ENCODE assay signal across 8 mouse cellular contexts in genomic region chr19:38086948-38087551, GRCm38 (mm10). TPM values are rescaled to one million over a fixed set of nuclear protein-coding genes. Genes with fewer than 3 reads are reported as not detected.
A peak's percentile ranks its signal among the peaks of the same experiment; 100 is the strongest.
DNase-seq lines count a peak whose midpoint lies in the region; ATAC-seq and TF ChIP-seq lines count a peak whose summit lies in the region.

No protein-coding gene starts in this region.

- TF ChIP-seq CTCF in left cerebral cortex, adult 2 months (IDR thresholded peaks at IDR 0.05) = peak; percentile 53
- peak; percentile 73 for TF ChIP-seq CTCF in lung, postnatal 0 days (IDR thresholded peaks at IDR 0.05)

- H3K4me2 ChIP-seq in lung, postnatal 0 days (replicated peaks; ENCODE audit: low read depth, low read length) = no peak overlapping the region

- H3K9me3 ChIP-seq in lung, postnatal 0 days (ENCODE audit: low read length) = no peaks in the 10 kb centered on the region

- TF ChIP-seq EP300 in lung, postnatal 0 days (IDR thresholded peaks at IDR 0.05) = no peak

- intact Hi-C loops in left cerebral cortex, adult 2 months (cut with DNase I) = no loop called here

- no peak overlapping the region for H3K27ac ChIP-seq in left cerebral cortex, adult 2 months
- H3K27ac ChIP-seq in lung, postnatal 0 days (ENCODE audit: low read length) = no peak overlapping the region

- H3K4me1 ChIP-seq in lung, postnatal 0 days (ENCODE audit: insufficient read depth, low read depth, low read length) = no peaks in the 10 kb centered on the region

- no peaks in the 10 kb centered on the region for H3K36me3 ChIP-seq in lung, postnatal 0 days (ENCODE audit: insufficient read depth, low read length)

- H3K27me3 ChIP-seq in lung, postnatal 0 days (replicated peaks; ENCODE audit: insufficient read depth, low read length) = no peaks in the 10 kb centered on the region

- H3K9ac ChIP-seq in lung, postnatal 0 days (replicated peaks; ENCODE audit: low read depth) = no peak overlapping the region

- peak; percentile 10 to 14 for DNase-seq in left cerebral cortex, adult 2 months (ENCODE audit: extremely low spot score in 1 of 2, low spot score in 2 of 2)
- DNase-seq in left cerebral cortex, adult 11 months (ENCODE audit: low spot score) = no peak
- peak; percentile 3 to 5 for DNase-seq in heart, adult 9 months (ENCODE audit: low spot score in 2 of 2)
- peak; percentile 31 to 50 for DNase-seq in kidney, postnatal 25 days
- peak; percentile 77 for DNase-seq in lung, postnatal 0 days (ENCODE audit: low spot score)
- DNase-seq in skeletal muscle tissue, adult 2 months (ENCODE audit: low read depth, low spot score) = peak; percentile 35
- no peak for DNase-seq in cerebellum, adult 9-11 months

- no peak overlapping the region for H3K4me3 ChIP-seq in left cerebral cortex, adult 2 months
- H3K4me3 ChIP-seq in lung, postnatal 0 days (ENCODE audit: low read depth, low read length) = no peak overlapping the region

- peak; percentile 71; the same call in 1 of the 2 replicates for ATAC-seq in common myeloid progenitor, adult 5-6 weeks (replicated peaks; ENCODE audit: low read depth, poor library complexity, severe bottlenecking)
- peak; percentile 77 for ATAC-seq in lung, postnatal 0 days

- WGBS in lung, postnatal 0 days = 45% methylated on average over 11 of the region's 11 CpGs

RNA-seq across cellular contexts. Expression of gene Ffar4, which starts 9.8 kb away (rescaled TPM):
- total RNA-seq in left cerebral cortex, adult 2 months (2021) = under 1 TPM in 1 of 2 experiments, not detected in 1; 0.25 TPM
- total RNA-seq in common myeloid progenitor, adult 5-6 weeks (2017) = 0.23 and 1.2 TPM in 2 replicates
- 7.2 and 8.9 TPM in 2 replicates for polyA plus RNA-seq in lung, postnatal 0 days (2015; fragmentation: Nextera tagmentation; extraction: Ambion mirVana)

RNA-seq across cellular contexts. Expression of gene Cep55, which starts 32.2 kb away (rescaled TPM):
- under 1 TPM; 0.35 to 0.38 TPM for total RNA-seq in left cerebral cortex, adult 2 months (2021)
- total RNA-seq in common myeloid progenitor, adult 5-6 weeks (2017) = 42.0 and 48.3 TPM in 2 replicates
- 1.9 and 3.2 TPM in 2 replicates for polyA plus RNA-seq in lung, postnatal 0 days (2015; fragmentation: Nextera tagmentation; extraction: Ambion mirVana)

RNA-seq across cellular contexts. Expression of gene Rbp4, which starts 38.0 kb away (rescaled TPM):
- total RNA-seq in left cerebral cortex, adult 2 months (2021) = 10 to 100 TPM; 23.7 to 23.9 TPM
- not detected in 2 replicates for total RNA-seq in common myeloid progenitor, adult 5-6 weeks (2017)
- 20.1 and 25.0 TPM in 2 replicates for polyA plus RNA-seq in lung, postnatal 0 days (2015; fragmentation: Nextera tagmentation; extraction: Ambion mirVana)

RNA-seq across cellular contexts. Expression of gene Myof, which starts 43.7 kb away (rescaled TPM):
- total RNA-seq in left cerebral cortex, adult 2 months (2021) = 1 to 10 TPM; 4.0 to 8.0 TPM
- 4.0 and 5.3 TPM in 2 replicates for total RNA-seq in common myeloid progenitor, adult 5-6 weeks (2017)
- polyA plus RNA-seq in lung, postnatal 0 days (2015; fragmentation: Nextera tagmentation; extraction: Ambion mirVana) = 36.4 and 37.3 TPM in 2 replicates

RNA-seq across cellular contexts. Expression of gene Pde6c, which starts 45.5 kb away (rescaled TPM):
- under 1 TPM; 0.21 to 0.34 TPM for total RNA-seq in left cerebral cortex, adult 2 months (2021)
- not detected in 2 replicates for total RNA-seq in common myeloid progenitor, adult 5-6 weeks (2017)
- not detected in 2 replicates for polyA plus RNA-seq in lung, postnatal 0 days (2015; fragmentation: Nextera tagmentation; extraction: Ambion mirVana)

Comparison
In these comparisons a context has a peak if more than half of its experiments do, and no peak if none do; other contexts are left out.
1. DNase-seq: peak in left cerebral cortex, adult 2 months (2 of 2), heart, adult 9 months (2 of 2), kidney, postnatal 25 days (2 of 2), lung, postnatal 0 days (single experiment) and skeletal muscle tissue, adult 2 months (single experiment); none in left cerebral cortex, adult 11 months (single experiment) and cerebellum, adult 9-11 months (single experiment).
2. RNA of gene Cep55, which starts 32.2 kb away (total RNA-seq): 42.0 to 48.3 TPM in common myeloid progenitor, adult 5-6 weeks; 0.35 to 0.38 TPM in left cerebral cortex, adult 2 months; every median in the first group is over 10 times any median in the second.
3. RNA of gene Rbp4, which starts 38.0 kb away (total RNA-seq): 23.7 to 23.9 TPM in left cerebral cortex, adult 2 months; not detected in common myeloid progenitor, adult 5-6 weeks; every median in the first group is over 10 times any median in the second.